Mouse (Mus musculus): ENCODE results near the gene Rcan1. TPM values are rescaled to one million over a fixed set of nuclear protein-coding genes. Genes with fewer than 3 reads are reported as not detected.
A peak's percentile ranks its signal among the peaks of the same experiment; 100 is the strongest.

The Rcan1 gene
- polyA plus RNA-seq, 1 experiment from 2014 or later: 37.4 TPM

- 48% methylated on average over 10 of the region's 10 CpGs for WGBS
These were observed 72.7 kb downstream of the Rcan1 start for GRCm38 (mm10) chr16:92397745-92398573.

GRCm38 (mm10) chr16:92393732-92394131 lies 76.9 kb downstream of the Rcan1 start:
- peaks cover 6% of the 10 kb centered on the region; the same call in 1 of the 2 replicates for H3K4me1 ChIP-seq (replicated peaks; ENCODE audit: control insufficient read depth, insufficient read depth, low read length)
- no peak overlapping the region for H3K4me2 ChIP-seq (ENCODE audit: low read depth, low read length, severe bottlenecking)
- no peaks in the 10 kb centered on the region for H3K9me3 ChIP-seq (ENCODE audit: control insufficient read depth, low read length)
- no peaks in the 10 kb centered on the region; the same call in 1 of the 2 replicates for H3K36me3 ChIP-seq (ENCODE audit: control insufficient read depth, insufficient read depth, low read length)
- WGBS: 96% methylated on average over 3 of the region's 3 CpGs
- DNase-seq (ENCODE audit: low spot score) (no peak), ATAC-seq (replicated peaks; ENCODE audit: low FRiP score) (no peak)
- H3K27ac ChIP-seq (ENCODE audit: low read depth, low read length): no peak overlapping the region
- H3K27me3 ChIP-seq (ENCODE audit: control insufficient read depth, insufficient read depth, low read length): no peaks in the 10 kb centered on the region
- H3K4me3 ChIP-seq (ENCODE audit: low read depth, low read length): no peak overlapping the region
- no peak overlapping the region for H3K9ac ChIP-seq (ENCODE audit: low read length)

More at GRCm38 (mm10) chr16:92397745-92398573, 72.7 kb downstream of the Rcan1 start:
- no peaks in the 10 kb centered on the region; the same call in 1 of the 2 replicates for H3K36me3 ChIP-seq (ENCODE audit: control insufficient read depth, insufficient read depth, low read length)
- no peak overlapping the region for H3K4me3 ChIP-seq (ENCODE audit: low read depth, low read length)
- no peak for DNase-seq (ENCODE audit: low spot score)
- H3K27ac ChIP-seq (ENCODE audit: low read depth, low read length): no peak overlapping the region
- H3K27me3 ChIP-seq (ENCODE audit: control insufficient read depth, insufficient read depth, low read length): no peaks in the 10 kb centered on the region
- ATAC-seq (replicated peaks; ENCODE audit: low FRiP score): no peak
- peak overlapping the region; percentile 3; the same call in 1 of the 2 replicates for H3K9ac ChIP-seq (ENCODE audit: low read length)
- H3K4me2 ChIP-seq (ENCODE audit: low read depth, low read length, severe bottlenecking): no peak overlapping the region
- no peaks in the 10 kb centered on the region for H3K9me3 ChIP-seq (ENCODE audit: control insufficient read depth, low read length)
- H3K4me1 ChIP-seq (replicated peaks; ENCODE audit: control insufficient read depth, insufficient read depth, low read length): peaks cover 28% of the 10 kb centered on the region

- no peak overlapping the region for H3K4me2 ChIP-seq (ENCODE audit: low read depth, low read length, severe bottlenecking)
- ATAC-seq (replicated peaks; ENCODE audit: low FRiP score): no peak
These were observed 83.0 kb downstream of the Rcan1 start for GRCm38 (mm10) chr16:92387692-92388091.

GRCm38 (mm10) chr16:92385062-92385461 lies 85.6 kb downstream of the Rcan1 start:
- H3K4me3 ChIP-seq (ENCODE audit: low read depth, low read length): no peak overlapping the region
- no peak overlapping the region for H3K27ac ChIP-seq (ENCODE audit: low read depth, low read length)
- H3K4me2 ChIP-seq (ENCODE audit: low read depth, low read length, severe bottlenecking): no peak overlapping the region
- no peaks in the 10 kb centered on the region for H3K9me3 ChIP-seq (ENCODE audit: control insufficient read depth, low read length)
- H3K27me3 ChIP-seq (ENCODE audit: control insufficient read depth, insufficient read depth, low read length): no peaks in the 10 kb centered on the region
- H3K36me3 ChIP-seq (ENCODE audit: control insufficient read depth, insufficient read depth, low read length): no peaks in the 10 kb centered on the region
- no peaks in the 10 kb centered on the region; the same call in 1 of the 2 replicates for H3K4me1 ChIP-seq (replicated peaks; ENCODE audit: control insufficient read depth, insufficient read depth, low read length)
- H3K9ac ChIP-seq (ENCODE audit: low read length): no peak overlapping the region
- WGBS: 4% methylated on average over 2 of the region's 2 CpGs
- no peak for ATAC-seq (replicated peaks; ENCODE audit: low FRiP score)
- DNase-seq (ENCODE audit: low spot score): peak; percentile 79

More at GRCm38 (mm10) chr16:92387692-92388091, 83.0 kb downstream of the Rcan1 start:
- Histone ChIP-seq H3K4me3 (ENCODE audit: low read depth, low read length) (no peak overlapping the region), H3K27ac (ENCODE audit: low read depth, low read length) (no peak overlapping the region), H3K9me3 (ENCODE audit: control insufficient read depth, low read length) (no peaks in the 10 kb centered on the region), H3K27me3 (ENCODE audit: control insufficient read depth, insufficient read depth, low read length) (no peaks in the 10 kb centered on the region), H3K36me3 (ENCODE audit: control insufficient read depth, insufficient read depth, low read length) (no peaks in the 10 kb centered on the region), H3K4me1 (replicated peaks; ENCODE audit: control insufficient read depth, insufficient read depth, low read length) (no peaks in the 10 kb centered on the region; the same call in 1 of the 2 replicates), H3K9ac (ENCODE audit: low read length) (no peak overlapping the region)
- 23% methylated on average over 10 of the region's 10 CpGs for WGBS
- no peak for DNase-seq (ENCODE audit: low spot score)

GRCm38 (mm10) chr16:92383412-92383811 lies 87.3 kb downstream of the Rcan1 start:
- Histone ChIP-seq H3K9me3 (ENCODE audit: control insufficient read depth, low read length) (no peaks in the 10 kb centered on the region), H3K9ac (ENCODE audit: low read length) (no peak overlapping the region), H3K27ac (ENCODE audit: low read depth, low read length) (no peak overlapping the region), H3K4me3 (ENCODE audit: low read depth, low read length) (no peak overlapping the region), H3K27me3 (ENCODE audit: control insufficient read depth, insufficient read depth, low read length) (no peaks in the 10 kb centered on the region), H3K36me3 (ENCODE audit: control insufficient read depth, insufficient read depth, low read length) (no peaks in the 10 kb centered on the region), H3K4me2 (ENCODE audit: low read depth, low read length, severe bottlenecking) (no peak overlapping the region), H3K4me1 (replicated peaks; ENCODE audit: control insufficient read depth, insufficient read depth, low read length) (no peaks in the 10 kb centered on the region; the same call in 1 of the 2 replicates)
- no peak for ATAC-seq (replicated peaks; ENCODE audit: low FRiP score)
- no peak for DNase-seq (ENCODE audit: low spot score)

GRCm38 (mm10) chr16:92382508-92382907 lies 88.2 kb downstream of the Rcan1 start:
- DNase-seq (ENCODE audit: low spot score) (no peak), ATAC-seq (replicated peaks; ENCODE audit: low FRiP score) (no peak)
- Histone ChIP-seq H3K4me3 (ENCODE audit: low read depth, low read length) (no peak overlapping the region), H3K9ac (ENCODE audit: low read length) (no peak overlapping the region), H3K9me3 (ENCODE audit: control insufficient read depth, low read length) (no peaks in the 10 kb centered on the region), H3K27ac (ENCODE audit: low read depth, low read length) (no peak overlapping the region), H3K4me2 (ENCODE audit: low read depth, low read length, severe bottlenecking) (no peak overlapping the region), H3K36me3 (ENCODE audit: control insufficient read depth, insufficient read depth, low read length) (no peaks in the 10 kb centered on the region), H3K4me1 (replicated peaks; ENCODE audit: control insufficient read depth, insufficient read depth, low read length) (no peaks in the 10 kb centered on the region; the same call in 1 of the 2 replicates), H3K27me3 (ENCODE audit: control insufficient read depth, insufficient read depth, low read length) (no peaks in the 10 kb centered on the region)
- 64% methylated on average over 6 of the region's 6 CpGs for WGBS

- H3K4me1 ChIP-seq (replicated peaks; ENCODE audit: control insufficient read depth, insufficient read depth, low read length): no peaks in the 10 kb centered on the region
- no peak for ATAC-seq (replicated peaks; ENCODE audit: low FRiP score)
- no peaks in the 10 kb centered on the region for H3K36me3 ChIP-seq (ENCODE audit: control insufficient read depth, insufficient read depth, low read length)
- H3K27ac ChIP-seq (ENCODE audit: low read depth, low read length): no peak overlapping the region
- DNase-seq (ENCODE audit: low spot score): no peak
- H3K9ac ChIP-seq (ENCODE audit: low read length): no peak overlapping the region
- H3K27me3 ChIP-seq (ENCODE audit: control insufficient read depth, insufficient read depth, low read length): no peaks in the 10 kb centered on the region
- WGBS: 84% methylated on average over 6 of the region's 6 CpGs
- H3K9me3 ChIP-seq (ENCODE audit: control insufficient read depth, low read length): no peaks in the 10 kb centered on the region
- H3K4me3 ChIP-seq (ENCODE audit: low read depth, low read length): no peak overlapping the region
- H3K4me2 ChIP-seq (ENCODE audit: low read depth, low read length, severe bottlenecking): no peak overlapping the region
These were observed 89.6 kb downstream of the Rcan1 start for GRCm38 (mm10) chr16:92381092-92381491.

GRCm38 (mm10) chr16:92376976-92377375 lies 93.7 kb downstream of the Rcan1 start:
- DNase-seq (ENCODE audit: low spot score): no peak

More at GRCm38 (mm10) chr16:92376976-92377375, 93.7 kb downstream of the Rcan1 start:
- WGBS: 93% methylated on average over 6 of the region's 6 CpGs
- Histone ChIP-seq H3K27ac (ENCODE audit: low read depth, low read length) (no peak overlapping the region), H3K4me1 (replicated peaks; ENCODE audit: control insufficient read depth, insufficient read depth, low read length) (peaks cover 8% of the 10 kb centered on the region; the same call in 1 of the 2 replicates), H3K9ac (ENCODE audit: low read length) (no peak overlapping the region), H3K4me2 (ENCODE audit: low read depth, low read length, severe bottlenecking) (no peak overlapping the region), H3K36me3 (ENCODE audit: control insufficient read depth, insufficient read depth, low read length) (no peaks in the 10 kb centered on the region), H3K9me3 (ENCODE audit: control insufficient read depth, low read length) (no peaks in the 10 kb centered on the region), H3K4me3 (ENCODE audit: low read depth, low read length) (no peak overlapping the region), H3K27me3 (ENCODE audit: control insufficient read depth, insufficient read depth, low read length) (no peaks in the 10 kb centered on the region)
- ATAC-seq (replicated peaks; ENCODE audit: low FRiP score): no peak
